Mouse (Mus musculus) MEL (cell line): ENCODE data around the gene Zfp607a.
"Not testable (repeated sequence)": the region's sequence is repeated elsewhere in the genome, so short reads cannot be mapped to it uniquely, and the experiment has no call there.

ENCODE experiments used
- BHLHE40 ChIP-seq: IDR thresholded peaks from 2 replicates; pipeline ENCODE4 v1.6.1; 2012; ENCODE audit warnings: low read depth, mild to moderate bottlenecking, inconsistent platforms, low read length, improper control_type of control experiment, borderline replicate concordance
- CTCF ChIP-seq, 3 experiments: IDR thresholded peaks in 2 of 3; conservative IDR thresholded peaks in 1 of 3; 2 replicates each; pipeline ENCODE4 v1.5.1; 2011 to 2012; ENCODE audit warnings: low read length in 3 of 3, low read depth in 2 of 3, mild to moderate bottlenecking in 2 of 3, improper control_type of control experiment in 1 of 3, inconsistent platforms in 1 of 3, mixed read lengths in 1 of 3, moderate library complexity in 1 of 3; ENCODE audit not compliant: control insufficient read depth in 1 of 3, insufficient read depth in 1 of 3, poor library complexity in 1 of 3, severe bottlenecking in 1 of 3
- EP300 ChIP-seq, 2 experiments: IDR thresholded peaks; 2 replicates each; pipeline ENCODE4 v1.6.1; 2011; ENCODE audit warnings: improper control_type of control experiment in 2 of 2, low read length in 2 of 2, low read depth in 1 of 2, mild to moderate bottlenecking in 1 of 2
- HCFC1 ChIP-seq: IDR thresholded peaks from 2 replicates; pipeline ENCODE4 v1.6.1; 2012; ENCODE audit warnings: low read depth, mild to moderate bottlenecking, inconsistent platforms, low read length, improper control_type of control experiment, moderate library complexity
- MAX ChIP-seq: IDR thresholded peaks from 2 replicates; pipeline ENCODE4 v1.6.1; 2011; ENCODE audit warnings: low read length, improper control_type of control experiment
- MEF2A ChIP-seq: IDR thresholded peaks from 2 replicates; pipeline ENCODE4 v1.6.1; 2014; ENCODE audit warnings: low read depth, mild to moderate bottlenecking, inconsistent platforms, low read length, improper control_type of control experiment; ENCODE audit not compliant: poor library complexity, insufficient replicate concordance, severe bottlenecking; ENCODE audit errors: extremely low read depth
- SMC3 ChIP-seq: IDR thresholded peaks from 2 replicates; pipeline ENCODE4 v1.6.1; 2011; ENCODE audit warnings: low read depth, low read length, improper control_type of control experiment
- ZKSCAN1 ChIP-seq: IDR thresholded peaks from 2 replicates; pipeline ENCODE4 v1.6.1; 2012; ENCODE audit warnings: low read depth, mild to moderate bottlenecking, inconsistent platforms, low read length, improper control_type of control experiment, moderate library complexity

- TF ChIP-seq EP300 (IDR thresholded peaks at IDR 0.05; ENCODE audit: low read depth in 1 of 2, low read length in 2 of 2); BHLHE40; SMC3; CTCF (IDR thresholded peaks at IDR 0.05 in 2 of 3, conservative IDR thresholded peaks at IDR 0.05 in 1 of 3; ENCODE audit: control insufficient read depth in 1 of 3, insufficient read depth in 1 of 3, low read depth in 2 of 3, low read length in 3 of 3, poor library complexity in 1 of 3, severe bottlenecking in 1 of 3); MAX; HCFC1; ZKSCAN1; MEF2A: not testable (repeated sequence)
Observed at GRCm38 (mm10) chr7:27927041-27927440, 69.7 kb downstream of the Zfp607a start.
